In the genomic region with DNA sequence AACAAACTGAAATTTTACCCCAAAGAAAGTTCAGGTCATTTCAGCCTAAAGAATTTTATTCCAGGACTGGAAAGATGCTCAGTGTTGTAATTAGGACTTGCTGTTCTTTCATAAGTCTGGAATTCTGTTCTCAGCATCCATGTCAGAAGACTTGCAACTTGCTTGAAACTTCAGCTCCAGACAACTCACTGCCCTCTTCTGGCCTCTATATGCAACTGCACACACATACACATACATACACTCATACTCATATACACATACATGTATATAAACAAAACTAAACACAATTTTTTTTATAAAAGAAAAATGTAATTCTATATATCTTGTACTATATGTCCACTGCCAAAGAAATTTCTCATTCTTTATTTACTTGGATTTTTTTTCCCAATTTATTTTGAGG, we compare ENCODE assay signal across 30 mouse cellular contexts. TPM values are rescaled to one million over a fixed set of nuclear protein-coding genes. Genes with fewer than 3 reads are reported as not detected.
DNase-seq lines count a peak whose midpoint lies in the region; ATAC-seq and TF ChIP-seq lines count a peak whose summit lies in the region.
"Had no signal": no experiment of that assay in that cellular context is flagged by ENCODE, and none has a peak within 500 bp of the region (broad histone marks: within the 10 kb centered on the region; RNA-seq: fewer than 3 reads in every experiment).

No protein-coding gene starts in this region.

- H3K27ac ChIP-seq in hindbrain, postnatal 0 days, result no peak overlapping the region
- no peak overlapping the region for H3K27ac ChIP-seq in hindbrain, embryonic 10.5 days
- no peak overlapping the region for H3K27ac ChIP-seq in liver, embryonic 14.5 days
- no peak overlapping the region for H3K27ac ChIP-seq in liver, embryonic 12.5 days
- H3K27ac ChIP-seq in MEL (ENCODE audit: control insufficient read depth, low read depth, low read length), result no peak overlapping the region
- H3K27ac ChIP-seq: forebrain, embryonic 13.5 days; heart, embryonic 10.5 days; hindbrain, embryonic 14.5 days; limb, embryonic 13.5 days; liver, embryonic 13.5 days; midbrain, embryonic 10.5 days; midbrain, embryonic 15.5 days; neural tube, embryonic 12.5 days had no signal

- 0 out of 2 replicates have a peak, but pooled peaks have one; percentile 9 for TF ChIP-seq CTCF in hindbrain, postnatal 0 days (IDR thresholded peaks at IDR 0.05; ENCODE audit: low read depth)
- 0 out of 2 replicates have a peak, but pooled peaks have one; percentile 5 for TF ChIP-seq CTCF in liver, embryonic 14.5 days (IDR thresholded peaks at IDR 0.05; ENCODE audit: low read depth)
- TF ChIP-seq CTCF in MEL (IDR thresholded peaks at IDR 0.05 in 2 of 3, conservative IDR thresholded peaks at IDR 0.05 in 1 of 3; ENCODE audit: control insufficient read depth in 1 of 3, insufficient read depth in 1 of 3, low read depth in 2 of 3, low read length in 3 of 3, poor library complexity in 1 of 3, severe bottlenecking in 1 of 3), result peak in 2 of 3 experiments; percentile 10 to 16; a peak in 1 of 6 replicates

- no peak overlapping the region for H3K4me3 ChIP-seq in hindbrain, postnatal 0 days (ENCODE audit: low read length)
- no peak overlapping the region for H3K4me3 ChIP-seq in hindbrain, embryonic 10.5 days
- no peak overlapping the region for H3K4me3 ChIP-seq in liver, embryonic 14.5 days (ENCODE audit: insufficient read depth in 1 of 2, low read depth in 2 of 2, low read length in 2 of 2)
- H3K4me3 ChIP-seq in liver, embryonic 12.5 days, result no peak overlapping the region
- H3K4me3 ChIP-seq in MEL (ENCODE audit: control insufficient read depth in 1 of 2, insufficient read depth in 1 of 2, low read depth in 2 of 2, low read length in 2 of 2), result no peak overlapping the region
- H3K4me3 ChIP-seq: forebrain, embryonic 13.5 days; heart, embryonic 10.5 days; limb, embryonic 13.5 days; liver, embryonic 13.5 days; midbrain, embryonic 10.5 days; midbrain, embryonic 15.5 days; neural tube, embryonic 12.5 days had no signal

- H3K27me3 ChIP-seq in hindbrain, postnatal 0 days (ENCODE audit: insufficient read depth, low read length), result no peaks in the 10 kb centered on the region
- no peaks in the 10 kb centered on the region for H3K27me3 ChIP-seq in hindbrain, embryonic 10.5 days (ENCODE audit: insufficient read depth, poor library complexity, severe bottlenecking)
- no peaks in the 10 kb centered on the region for H3K27me3 ChIP-seq in liver, embryonic 14.5 days (ENCODE audit: control insufficient read depth, insufficient read depth, low read length)
- no peaks in the 10 kb centered on the region for H3K27me3 ChIP-seq in liver, embryonic 12.5 days (replicated peaks)
- H3K27me3 ChIP-seq in MEL (ENCODE audit: control insufficient read depth in 1 of 2, insufficient read depth in 2 of 2, low read length in 2 of 2), result no peaks in the 10 kb centered on the region
- H3K27me3 ChIP-seq: forebrain, embryonic 13.5 days; limb, embryonic 13.5 days; liver, embryonic 13.5 days; midbrain, embryonic 15.5 days; neural tube, embryonic 12.5 days had no signal

- no peak overlapping the region for H3K4me2 ChIP-seq in hindbrain, postnatal 0 days (ENCODE audit: low read depth, low read length)
- no peak overlapping the region for H3K4me2 ChIP-seq in liver, embryonic 14.5 days (ENCODE audit: low read depth)
- H3K4me2 ChIP-seq in liver, embryonic 12.5 days, result no peak overlapping the region
- H3K4me2 ChIP-seq: forebrain, embryonic 13.5 days; hindbrain, embryonic 14.5 days; limb, embryonic 13.5 days; liver, embryonic 13.5 days; lung, embryonic 14.5 days; midbrain, embryonic 15.5 days; neural tube, embryonic 12.5 days had no signal

- no peak for ATAC-seq in hindbrain, postnatal 0 days
- no peak for ATAC-seq in liver, embryonic 14.5 days (ENCODE audit: insufficient read depth)
- ATAC-seq in liver, embryonic 12.5 days, result no peak
- ATAC-seq: forebrain, embryonic 13.5 days; inflammation-experienced regulatory T-cells, adult 6 months; midbrain, embryonic 15.5 days had no signal

- no peak overlapping the region for H3K9ac ChIP-seq in hindbrain, postnatal 0 days (replicated peaks; ENCODE audit: low read length)
- no peak overlapping the region for H3K9ac ChIP-seq in liver, embryonic 14.5 days (replicated peaks)
- no peak overlapping the region for H3K9ac ChIP-seq in liver, embryonic 12.5 days
- H3K9ac ChIP-seq in MEL (ENCODE audit: control insufficient read depth, low read depth, low read length, poor library complexity, severe bottlenecking), result no peak overlapping the region
- H3K9ac ChIP-seq: forebrain, embryonic 13.5 days; hindbrain, embryonic 14.5 days; limb, embryonic 13.5 days; liver, embryonic 13.5 days; lung, embryonic 14.5 days; midbrain, embryonic 15.5 days; neural tube, embryonic 12.5 days had no signal

- DNase-seq in hindbrain, postnatal 0 days (ENCODE audit: low spot score), result no peak
- no peak for DNase-seq in hindbrain, embryonic 10.5 days (ENCODE audit: low spot score)
- DNase-seq in liver, embryonic 14.5 days (ENCODE audit: low read depth in 3 of 3, low spot score in 3 of 3), result no peak
- peak; percentile 5 for DNase-seq in MEL (ENCODE audit: low read depth, low spot score)
- no peak for DNase-seq in lung, postnatal 10 days
- DNase-seq in adrenal gland, postnatal 4 days (ENCODE audit: low spot score in 2 of 2), result no peak
- DNase-seq: adrenal gland, postnatal 36 days; cerebellum, adult 2 months; cerebellum, postnatal 25 days; gastrocnemius, postnatal 10 days; heart, postnatal 4 days; kidney, adult 2 months; kidney, postnatal 10 days; liver, embryonic 13.5 days; lung, embryonic 14.5 days; right cerebral cortex, adult 18-20 months; spleen, adult 18-20 months; thymus, adult 18-20 months; thymus, postnatal 25 days had no signal

- no peak for TF ChIP-seq EP300 in liver, embryonic 14.5 days (IDR thresholded peaks at IDR 0.05; ENCODE audit: low read depth)
- no peak for TF ChIP-seq EP300 in MEL (IDR thresholded peaks at IDR 0.05; ENCODE audit: low read depth in 1 of 2, low read length in 2 of 2)

- no peak for TF ChIP-seq RAD21 in MEL (IDR thresholded peaks at IDR 0.05; ENCODE audit: low read depth, low read length)

- H3K9me3 ChIP-seq in hindbrain, postnatal 0 days (ENCODE audit: low read length), result no peaks in the 10 kb centered on the region
- H3K9me3 ChIP-seq in hindbrain, embryonic 10.5 days, result no peaks in the 10 kb centered on the region
- no peaks in the 10 kb centered on the region for H3K9me3 ChIP-seq in liver, embryonic 14.5 days (ENCODE audit: control insufficient read depth, low read length)
- no peaks in the 10 kb centered on the region for H3K9me3 ChIP-seq in liver, embryonic 12.5 days (replicated peaks)
- H3K9me3 ChIP-seq in MEL (replicated peaks; ENCODE audit: insufficient read depth, low read length), result no peaks in the 10 kb centered on the region
- H3K9me3 ChIP-seq: heart, embryonic 10.5 days; limb, embryonic 13.5 days; liver, embryonic 13.5 days; midbrain, embryonic 10.5 days; midbrain, embryonic 15.5 days; neural tube, embryonic 12.5 days had no signal

- no peaks in the 10 kb centered on the region for H3K36me3 ChIP-seq in hindbrain, postnatal 0 days (ENCODE audit: insufficient read depth, low read length)
- no peaks in the 10 kb centered on the region for H3K36me3 ChIP-seq in hindbrain, embryonic 10.5 days
- no peaks in the 10 kb centered on the region for H3K36me3 ChIP-seq in liver, embryonic 14.5 days (replicated peaks; ENCODE audit: control insufficient read depth, insufficient read depth, low read depth)
- H3K36me3 ChIP-seq in liver, embryonic 12.5 days, result no peaks in the 10 kb centered on the region
- H3K36me3 ChIP-seq in MEL (ENCODE audit: control insufficient read depth in 1 of 2, insufficient read depth in 2 of 2, low read length in 2 of 2), result no peaks in the 10 kb centered on the region
- H3K36me3 ChIP-seq: heart, embryonic 10.5 days; limb, embryonic 13.5 days; liver, embryonic 13.5 days; midbrain, embryonic 10.5 days; midbrain, embryonic 15.5 days; neural tube, embryonic 12.5 days had no signal

- no peak for TF ChIP-seq POLR2A in MEL (IDR thresholded peaks at IDR 0.05; ENCODE audit: control insufficient read depth in 1 of 2, insufficient read depth in 1 of 2, low read depth in 1 of 2, low read length in 2 of 2, poor library complexity in 1 of 2)

- no peaks in the 10 kb centered on the region for H3K79me2 ChIP-seq in MEL (ENCODE audit: control insufficient read depth, insufficient read depth, low read length, poor library complexity)

- no peaks in the 10 kb centered on the region for H3K4me1 ChIP-seq in hindbrain, postnatal 0 days (ENCODE audit: insufficient read depth, low read length)
- H3K4me1 ChIP-seq in hindbrain, embryonic 10.5 days (replicated peaks), result no peaks in the 10 kb centered on the region
- H3K4me1 ChIP-seq in liver, embryonic 14.5 days (replicated peaks; ENCODE audit: control insufficient read depth in 2 of 2, insufficient read depth in 2 of 2, low read length in 1 of 2), result no peaks in the 10 kb centered on the region
- no peaks in the 10 kb centered on the region for H3K4me1 ChIP-seq in liver, embryonic 12.5 days
- H3K4me1 ChIP-seq in MEL (ENCODE audit: control insufficient read depth in 1 of 2, insufficient read depth in 2 of 2, low read length in 2 of 2), result no peaks in the 10 kb centered on the region
- H3K4me1 ChIP-seq: forebrain, embryonic 13.5 days; heart, embryonic 10.5 days; limb, embryonic 13.5 days; liver, embryonic 13.5 days; midbrain, embryonic 10.5 days; midbrain, embryonic 15.5 days; neural tube, embryonic 12.5 days had no signal

TF ChIP-seq in MEL, 35 proteins besides CTCF, POLR2A, EP300 and RAD21 (continues in another document):
- TF ChIP-seq E2F4 (IDR thresholded peaks at IDR 0.05; ENCODE audit: borderline replicate concordance, low read depth, low read length), result no peak
- TF ChIP-seq UBTF (IDR thresholded peaks at IDR 0.05; ENCODE audit: borderline replicate concordance, insufficient read depth, low read depth, low read length), result no peak
- no peak for TF ChIP-seq MEF2A (IDR thresholded peaks at IDR 0.05; ENCODE audit: extremely low read depth, insufficient replicate concordance, low read depth, low read length, poor library complexity, severe bottlenecking)
- no peak for TF ChIP-seq RCOR1 (IDR thresholded peaks at IDR 0.05; ENCODE audit: low read depth, low read length)
- no peak for TF ChIP-seq MAFK (IDR thresholded peaks at IDR 0.05; ENCODE audit: borderline replicate concordance, low read depth, low read length)
- no peak for TF ChIP-seq SMC3 (IDR thresholded peaks at IDR 0.05; ENCODE audit: low read depth, low read length)

RNA-seq across cellular contexts. Expression of a gene that starts 14.9 kb away (rescaled TPM):
- total RNA-seq in hindbrain, postnatal 0 days (2014; rRNA removed), result 24.0 and 27.6 TPM in 2 replicates
- polyA plus RNA-seq in hindbrain, postnatal 0 days (2015; fragmentation: Nextera tagmentation; extraction: Ambion mirVana), result 10.5 and 10.8 TPM in 2 replicates
- polyA plus RNA-seq in hindbrain, embryonic 10.5 days (2016; fragmentation: Nextera tagmentation; extraction: Ambion mirVana), result 0.83 and 0.89 TPM in 2 replicates
- polyA plus RNA-seq in liver, embryonic 14.5 days (2012; rRNA removed), result 0.02 and 0.03 TPM in 2 replicates
- 0.06 TPM in 1 of 2 replicates, not detected in the other for polyA plus RNA-seq in liver, embryonic 14.5 days (2014; fragmentation: Nextera tagmentation; extraction: Ambion mirVana)
- polyA plus RNA-seq in liver, embryonic 12.5 days (2016; fragmentation: Nextera tagmentation; extraction: Ambion mirVana), result not detected in 2 replicates
- not detected in 2 replicates for total RNA-seq in MEL (2012; rRNA removed)
- not detected for polyA plus RNA-seq in MEL (2012; ENCODE audit: insufficient read depth in 1 of 2, insufficient read length in 2 of 2, low read depth in 1 of 2, low replicate concordance in 2 of 2, missing spikeins in 1 of 2)
- under 1 TPM in 1 of 2 experiments, not detected in 1; 0.14 TPM for total RNA-seq in adrenal gland, postnatal 4 days (2021)
- total RNA-seq: heart, postnatal 4 days; megakaryocyte progenitor cell, adult 5-6 weeks had no signal
- polyA plus RNA-seq: heart, embryonic 10.5 days; heart, embryonic 16.5 days; inflammation-experienced regulatory T-cells, adult 6 months; liver, embryonic 13.5 days had no signal
